Mouse (Mus musculus) MEL (cell line): Measurements from ENCODE around the gene Zfp568. TPM values are rescaled to one million over a fixed set of nuclear protein-coding genes. Genes with fewer than 3 reads are reported as not detected.

Source experiments
- DNase-seq: peaks from one replicate; pipeline ENCODE4 v3.0.0; 2011; ENCODE audit warnings: low read depth, low spot score
- H3K27ac ChIP-seq: 2 replicates; pipeline ENCODE4 v1.5.1; 2012; ENCODE audit warnings: low read depth, mild to moderate bottlenecking, control low read depth, low read length, moderate library complexity; ENCODE audit not compliant: control insufficient read depth
- H3K27me3 ChIP-seq, 2 experiments: fragments of 150-350 bp in 1 of 2; sonication (generic) in 1 of 2; 2 replicates each; pipeline ENCODE4 v1.6.1; 2012; ENCODE audit warnings: low read length in 2 of 2, mild to moderate bottlenecking in 2 of 2, improper control_type of control experiment in 1 of 2, moderate library complexity in 1 of 2; ENCODE audit not compliant: insufficient read depth in 2 of 2, control insufficient read depth in 1 of 2
- H3K36me3 ChIP-seq, 2 experiments: 2 replicates each; pipeline ENCODE4 v1.6.1; 2012 to 2014; ENCODE audit warnings: low read length in 2 of 2, improper control_type of control experiment in 1 of 2, inconsistent platforms in 1 of 2, mild to moderate bottlenecking in 1 of 2; ENCODE audit not compliant: insufficient read depth in 2 of 2, control insufficient read depth in 1 of 2
- H3K4me1 ChIP-seq, 2 experiments: fragments of 150-350 bp in 1 of 2; sonication (generic) in 1 of 2; 2 replicates each; pipeline ENCODE4 v1.6.1; 2012; ENCODE audit warnings: low read length in 2 of 2, improper control_type of control experiment in 1 of 2, mild to moderate bottlenecking in 1 of 2; ENCODE audit not compliant: insufficient read depth in 2 of 2, control insufficient read depth in 1 of 2
- H3K4me3 ChIP-seq, 2 experiments: fragments of 150-350 bp in 1 of 2; sonication (generic) in 1 of 2; 2 replicates each; pipeline ENCODE4 v1.5.1; 2012; ENCODE audit warnings: low read depth in 2 of 2, low read length in 2 of 2, mild to moderate bottlenecking in 2 of 2, moderate library complexity in 2 of 2, control low read depth in 1 of 2, improper control_type of control experiment in 1 of 2; ENCODE audit not compliant: control insufficient read depth in 1 of 2, insufficient read depth in 1 of 2
- H3K79me2 ChIP-seq: 2 replicates; pipeline ENCODE4 v1.6.1; 2012; ENCODE audit warnings: mild to moderate bottlenecking, low read length, moderate library complexity; ENCODE audit not compliant: control insufficient read depth, poor library complexity, insufficient read depth
- H3K9ac ChIP-seq: 2 replicates; pipeline ENCODE4 v1.6.1; 2012; ENCODE audit warnings: low read depth, mild to moderate bottlenecking, control low read depth, low read length, moderate library complexity; ENCODE audit not compliant: control insufficient read depth, poor library complexity, severe bottlenecking
- H3K9me3 ChIP-seq: fragments of 150-350 bp; sonication (generic); replicated peaks from 2 replicates; pipeline ENCODE4 v1.6.1; 2012; ENCODE audit warnings: mild to moderate bottlenecking, low read length, improper control_type of control experiment, moderate library complexity; ENCODE audit not compliant: insufficient read depth
- CTCF ChIP-seq, 3 experiments: IDR thresholded peaks in 2 of 3; conservative IDR thresholded peaks in 1 of 3; 2 replicates each; pipeline ENCODE4 v1.5.1; 2011 to 2012; ENCODE audit warnings: low read length in 3 of 3, low read depth in 2 of 3, mild to moderate bottlenecking in 2 of 3, improper control_type of control experiment in 1 of 3, inconsistent platforms in 1 of 3, mixed read lengths in 1 of 3, moderate library complexity in 1 of 3; ENCODE audit not compliant: control insufficient read depth in 1 of 3, insufficient read depth in 1 of 3, poor library complexity in 1 of 3, severe bottlenecking in 1 of 3
- E2F4 ChIP-seq: IDR thresholded peaks from 2 replicates; pipeline ENCODE4 v1.6.1; 2011; ENCODE audit warnings: low read depth, low read length, improper control_type of control experiment, borderline replicate concordance
- EP300 ChIP-seq, 2 experiments: IDR thresholded peaks; 2 replicates each; pipeline ENCODE4 v1.6.1; 2011; ENCODE audit warnings: improper control_type of control experiment in 2 of 2, low read length in 2 of 2, low read depth in 1 of 2, mild to moderate bottlenecking in 1 of 2
- ETS1 ChIP-seq: IDR thresholded peaks from 2 replicates; pipeline ENCODE4 v1.6.1; 2012; ENCODE audit warnings: low read depth, mild to moderate bottlenecking, inconsistent platforms, low read length, improper control_type of control experiment, moderate library complexity
- GABPA ChIP-seq: IDR thresholded peaks from 2 replicates; pipeline ENCODE4 v1.6.1; 2012; ENCODE audit warnings: low read depth, mild to moderate bottlenecking, inconsistent platforms, low read length, improper control_type of control experiment, moderate library complexity
- GATA1 ChIP-seq: IDR thresholded peaks from 2 replicates; pipeline ENCODE4 v1.6.1; 2011; ENCODE audit warnings: low read depth, low read length, improper control_type of control experiment
- JUND ChIP-seq: IDR thresholded peaks from 2 replicates; pipeline ENCODE4 v1.6.1; 2011; ENCODE audit warnings: low read depth, mild to moderate bottlenecking, improper control_type of control experiment, low read length
- MAFK ChIP-seq: IDR thresholded peaks from 2 replicates; pipeline ENCODE4 v1.6.1; 2011; ENCODE audit warnings: low read depth, mild to moderate bottlenecking, low read length, improper control_type of control experiment, borderline replicate concordance
- MAX ChIP-seq: IDR thresholded peaks from 2 replicates; pipeline ENCODE4 v1.6.1; 2011; ENCODE audit warnings: low read length, improper control_type of control experiment
- MAZ ChIP-seq: IDR thresholded peaks from 2 replicates; pipeline ENCODE4 v1.6.1; 2012; ENCODE audit warnings: low read depth, mild to moderate bottlenecking, inconsistent platforms, low read length, improper control_type of control experiment
- MEF2A ChIP-seq: IDR thresholded peaks from 2 replicates; pipeline ENCODE4 v1.6.1; 2014; ENCODE audit warnings: low read depth, mild to moderate bottlenecking, inconsistent platforms, low read length, improper control_type of control experiment; ENCODE audit not compliant: poor library complexity, insufficient replicate concordance, severe bottlenecking; ENCODE audit errors: extremely low read depth
- POLR2A ChIP-seq, 2 experiments: IDR thresholded peaks; 2 replicates each; pipeline ENCODE4 v1.6.1; 2011 to 2012; ENCODE audit warnings: low read length in 2 of 2, mild to moderate bottlenecking in 2 of 2, control low read depth in 1 of 2, improper control_type of control experiment in 1 of 2, low read depth in 1 of 2, moderate library complexity in 1 of 2; ENCODE audit not compliant: control insufficient read depth in 1 of 2, insufficient read depth in 1 of 2, poor library complexity in 1 of 2
- POLR2AphosphoS5 ChIP-seq: IDR thresholded peaks from 2 replicates; pipeline ENCODE4 v1.6.1; 2012; ENCODE audit warnings: low read depth, borderline replicate concordance, mild to moderate bottlenecking, inconsistent platforms, low read length, moderate library complexity, mixed read lengths
- TBP ChIP-seq: IDR thresholded peaks from 2 replicates; pipeline ENCODE4 v1.8.0; 2011; ENCODE audit warnings: low read depth, low read length, improper control_type of control experiment
- TCF12 ChIP-seq: IDR thresholded peaks from 2 replicates; pipeline ENCODE4 v1.6.1; 2014; ENCODE audit warnings: low read depth, mild to moderate bottlenecking, inconsistent platforms, low read length, improper control_type of control experiment, moderate library complexity
- polyA plus RNA-seq, 2 experiments: library from polyadenylated mRNA; stranded (reverse) in 1 of 2; unstranded in 1 of 2; fragments of >175 nt in 1 of 2; fragments of >200 nt in 1 of 2; gene quantifications; 2 replicates each; pipeline versions ENCODE4 v1.2.1 to v1.2.4; 2012; ENCODE audit warnings: low replicate concordance in 2 of 2, low read depth in 1 of 2; ENCODE audit not compliant: insufficient read length in 2 of 2, insufficient read depth in 1 of 2, missing spikeins in 1 of 2
- total RNA-seq: library from RNA; depleted of rRNA; stranded (reverse); fragments of 300-350 nt; gene quantifications from 2 replicates; pipeline ENCODE4 v1.2.3, GENCODE M21; 2012

Zfp568 gene
- total and polyA plus RNA-seq, 3 experiments = 12.5 to 141 (median 15.4) TPM

DNA sequence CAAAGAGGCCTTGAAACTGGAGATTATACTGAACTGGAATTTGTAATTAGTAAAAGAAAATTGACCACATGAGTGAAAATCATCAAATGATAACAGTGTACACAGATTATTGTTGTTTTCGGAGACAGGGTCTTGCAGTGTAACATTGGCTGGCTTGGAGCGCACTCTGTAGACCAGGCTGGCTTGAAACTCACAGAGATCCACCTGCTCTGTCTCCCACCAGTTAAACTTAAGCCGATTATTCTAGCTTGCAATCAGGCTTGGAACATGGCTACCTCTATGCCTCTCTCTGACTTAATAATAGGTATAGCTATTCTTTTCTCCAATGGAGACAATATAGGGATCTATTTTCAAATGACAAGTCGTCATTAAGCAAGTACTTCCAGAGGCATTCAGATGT lies 1.4 kb upstream of the Zfp568 start:
- no peaks in the 10 kb centered on the region for H3K27me3 ChIP-seq
- H3K27ac ChIP-seq = 0 out of 2 replicates have a peak overlapping the region, but pooled peaks have one; percentile 3
- H3K36me3 ChIP-seq = peaks cover 0 to 13% of the 10 kb centered on the region in 2 experiments; a peak in 2 of 4 replicates
- H3K4me3 ChIP-seq = no peak overlapping the region
- no peaks in the 10 kb centered on the region for H3K9me3 ChIP-seq
- TF ChIP-seq TCF12 = no peak
- TF ChIP-seq POLR2A (IDR thresholded peaks at IDR 0.05; ENCODE audit: control insufficient read depth in 1 of 2, insufficient read depth in 1 of 2, low read depth in 1 of 2, low read length in 2 of 2, poor library complexity in 1 of 2) = no peak
- TF ChIP-seq MAFK = no peak
- TF ChIP-seq MEF2A = no peak
- TF ChIP-seq E2F4 = no peak
- no peak for TF ChIP-seq MAX
- TF ChIP-seq GABPA = no peak
- TF ChIP-seq MAZ = no peak
- no peak for TF ChIP-seq TBP
- DNase-seq = peak; percentile 16
- no peak overlapping the region for H3K9ac ChIP-seq
- H3K4me1 ChIP-seq = peaks cover 6 to 11% of the 10 kb centered on the region in 2 experiments; a peak in 3 of 4 replicates
- H3K79me2 ChIP-seq = peaks cover 8% of the 10 kb centered on the region

DNA sequence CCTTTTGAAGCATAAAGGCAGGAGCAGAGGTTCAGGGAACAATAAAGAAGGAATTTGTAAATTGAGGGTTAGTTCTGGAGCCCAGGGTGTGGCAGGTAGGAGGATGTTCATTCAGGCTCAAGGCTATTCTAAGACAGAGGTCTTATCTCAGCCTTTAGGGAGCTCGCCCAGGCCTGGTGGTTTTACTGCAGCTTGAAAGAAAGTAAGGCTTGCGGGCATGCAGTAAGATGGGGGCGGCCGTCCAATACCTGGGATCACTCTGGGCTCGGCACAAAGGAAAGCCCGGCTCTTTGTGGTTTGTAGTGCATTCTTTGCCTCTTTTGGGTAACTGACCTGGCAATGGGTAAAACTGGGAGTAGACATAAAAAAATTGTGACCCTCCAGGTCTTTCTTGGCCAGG lies 824 bp upstream of the Zfp568 start:
- Histone ChIP-seq H3K9me3 (no peaks in the 10 kb centered on the region), H3K4me3 (peak overlapping the region; percentile 85 to 90; a peak in 3 of 4 replicates), H3K9ac (peak overlapping the region; percentile 83), H3K79me2 (peaks cover 8% of the 10 kb centered on the region), H3K36me3 (peaks cover 0 to 13% of the 10 kb centered on the region in 2 experiments; a peak in 3 of 4 replicates), H3K27ac (peak overlapping the region; percentile 68), H3K4me1 (peaks cover 6 to 11% of the 10 kb centered on the region in 2 experiments; a peak in 3 of 4 replicates), H3K27me3 (no peaks in the 10 kb centered on the region)
- peak; percentile 47 for TF ChIP-seq GATA1
- TF ChIP-seq CTCF (IDR thresholded peaks at IDR 0.05 in 2 of 3, conservative IDR thresholded peaks at IDR 0.05 in 1 of 3; ENCODE audit: control insufficient read depth in 1 of 3, insufficient read depth in 1 of 3, low read depth in 2 of 3, low read length in 3 of 3, poor library complexity in 1 of 3, severe bottlenecking in 1 of 3) = no peak
- TF ChIP-seq EP300 (IDR thresholded peaks at IDR 0.05; ENCODE audit: low read depth in 1 of 2, low read length in 2 of 2) = 0 out of 4 replicates have a peak, but pooled peaks of 1 of the 2 experiments have one; percentile 24
- DNase-seq = peak; percentile 76

GRCm38 (mm10) chr7:29983340-29983689 lies 440 bp upstream of the Zfp568 start:
- Histone ChIP-seq H3K4me3 (peak overlapping the region; percentile 85 to 90), H3K27ac (peak overlapping the region; percentile 68), H3K9me3 (no peaks in the 10 kb centered on the region), H3K36me3 (peaks cover 0 to 13% of the 10 kb centered on the region in 2 experiments; a peak in 3 of 4 replicates), H3K9ac (peak overlapping the region; percentile 83), H3K4me1 (peaks cover 6 to 11% of the 10 kb centered on the region in 2 experiments; a peak in 3 of 4 replicates), H3K27me3 (no peaks in the 10 kb centered on the region), H3K79me2 (peaks cover 8% of the 10 kb centered on the region)
- DNase-seq = no peak
- TF ChIP-seq ETS1 (no peak), POLR2AphosphoS5 (no peak), TBP (peak; percentile 51; the same call in 1 of the 2 replicates), JUND (no peak)
